In the genomic region with DNA sequence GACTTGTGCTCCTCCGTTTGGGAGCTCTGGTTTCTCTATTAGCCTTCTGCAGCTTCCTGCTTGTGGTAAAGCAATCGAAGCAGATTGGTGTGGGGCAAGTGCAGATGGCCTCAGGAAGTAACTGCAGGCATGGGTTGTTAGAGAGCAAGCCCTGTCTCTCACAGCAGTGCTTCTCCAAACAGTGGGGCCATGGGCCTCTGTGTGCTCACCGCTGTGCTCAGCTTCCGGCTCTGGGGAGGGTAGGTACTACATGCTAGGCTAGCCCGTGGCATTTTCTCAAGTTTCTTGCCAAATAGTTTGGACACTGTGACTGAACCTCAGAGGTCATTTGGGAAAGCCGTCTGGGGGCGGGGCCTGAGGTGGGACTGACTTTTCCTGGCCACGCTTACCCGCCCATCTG, we compare ENCODE assay signal across 8 mouse cellular contexts. TPM values are rescaled to one million over a fixed set of nuclear protein-coding genes. Genes with fewer than 3 reads are reported as not detected.
A peak's percentile ranks its signal among the peaks of the same experiment; 100 is the strongest.
DNase-seq lines count a peak whose midpoint lies in the region; TF ChIP-seq lines count a peak whose summit lies in the region.

No protein-coding gene starts in this region.

- H3K27me3 ChIP-seq in kidney, adult 2 months (replicated peaks; ENCODE audit: control insufficient read depth, insufficient read depth, low read length) = no peaks in the 10 kb centered on the region

- TF ChIP-seq CTCF in kidney, adult 2 months (conservative IDR thresholded peaks at IDR 0.05; ENCODE audit: insufficient read depth, insufficient read length, low read depth, low read length) = peak; percentile 27; the same call in 1 of the 2 replicates

- H3K4me3 ChIP-seq in kidney, adult 2 months (ENCODE audit: insufficient read depth, low read depth, low read length) = no peak overlapping the region
- H3K4me3 ChIP-seq in macrophage (ENCODE audit: inconsistent target) = peak overlapping the region; percentile 8; the same call in 1 of the 2 replicates

- TF ChIP-seq POLR2A in kidney, adult 2 months (IDR thresholded peaks at IDR 0.05; ENCODE audit: low read depth, low read length) = no peak

- intact Hi-C loops in heart, postnatal 14 days (cut with DNase I) = loop anchor here (2.0 kb wide), 1 partner anchor 231 kb away; no protein-coding TSS in a partner anchor

- H3K36me3 ChIP-seq in kidney, adult 2 months (ENCODE audit: control insufficient read depth, insufficient read depth, low read length) = no peaks in the 10 kb centered on the region
- H3K36me3 ChIP-seq in macrophage (ENCODE audit: inconsistent target) = no peaks in the 10 kb centered on the region

- peak; percentile 71 for DNase-seq in kidney, adult 2 months
- DNase-seq in kidney, postnatal 10 days = no peak
- DNase-seq in adipocyte (ENCODE audit: low spot score) = peak; percentile 75
- peak; percentile 41 to 49 for DNase-seq in heart, postnatal 14 days
- DNase-seq in right cerebral cortex, postnatal 10 days (ENCODE audit: low spot score in 2 of 2) = no peak
- DNase-seq in Muller cell, postnatal 12 days (ENCODE audit: inconsistent ontology term) = no peak
- no peak for DNase-seq in testis, postnatal 10 days (ENCODE audit: low spot score)

- no peaks in the 10 kb centered on the region; the same call in 1 of the 2 replicates for H3K4me1 ChIP-seq in kidney, adult 2 months (ENCODE audit: control insufficient read depth, insufficient read depth, low read length)

- H3K79me2 ChIP-seq in macrophage (ENCODE audit: inconsistent target) = no peaks in the 10 kb centered on the region

- 48% methylated on average over 9 of the region's 9 CpGs for WGBS in kidney, adult 2 months
- WGBS in macrophage (ENCODE audit: missing documents) = 1% methylated on average over 9 of the region's 9 CpGs

- no peak overlapping the region for H3K27ac ChIP-seq in kidney, adult 2 months (ENCODE audit: insufficient read depth, low read depth, low read length)
- H3K27ac ChIP-seq in macrophage = peak overlapping the region; percentile 93

RNA-seq across cellular contexts. Expression of a gene that starts 9.4 kb away (rescaled TPM):
- polyA plus RNA-seq in kidney, adult 2 months (2012; rRNA removed) = 18.0 and 19.6 TPM in 2 replicates
- total RNA-seq in heart, postnatal 14 days (2021) = 10 to 100 TPM; 17.9 to 21.6 TPM
- total RNA-seq in macrophage (2018; cell fraction: chromatin; rRNA removed) = 10 to 100 TPM in 20 of 26 experiments, 1 to 10 TPM in 6; 7.0 to 27.6 (median 17.2) TPM
- 10 to 100 TPM in 24 of 26 experiments, 1 to 10 TPM in 2; 7.8 to 33.7 (median 21.0) TPM for total RNA-seq in macrophage (2018; cell fraction: cytosol; rRNA removed)
- 10 to 100 TPM in 24 of 26 experiments, 1 to 10 TPM in 2; 6.3 to 35.2 (median 17.9) TPM for total RNA-seq in macrophage (2018; cell fraction: nucleus; rRNA removed)
- 13.3 to 17.5 TPM (median 13.4 TPM) in 3 replicates for polyA plus RNA-seq in macrophage (2018)

RNA-seq across cellular contexts. Expression of a gene that starts 10.6 kb away (rescaled TPM):
- polyA plus RNA-seq in kidney, adult 2 months (2012; rRNA removed) = 0.11 and 0.14 TPM in 2 replicates
- 1 to 10 TPM in 1 of 2 experiments, under 1 TPM in 1; 0.72 to 2.2 TPM for total RNA-seq in heart, postnatal 14 days (2021)
- total RNA-seq in macrophage (2018; cell fraction: chromatin; rRNA removed) = 1 to 10 TPM in 20 of 26 experiments, under 1 TPM in 6; 0.25 to 5.5 (median 2.3) TPM
- 1 to 10 TPM in 22 of 26 experiments, under 1 TPM in 4; 0.57 to 2.4 (median 1.4) TPM for total RNA-seq in macrophage (2018; cell fraction: cytosol; rRNA removed)
- total RNA-seq in macrophage (2018; cell fraction: nucleus; rRNA removed) = 10 to 100 TPM in 1 of 26 experiments, 1 to 10 TPM in 23, under 1 TPM in 2; 0.58 to 22.6 (median 1.7) TPM
- 0.70 to 13.4 TPM (median 2.2 TPM) in 3 replicates for polyA plus RNA-seq in macrophage (2018)

RNA-seq across cellular contexts. Expression of a gene that starts 54.8 kb away (rescaled TPM):
- polyA plus RNA-seq in kidney, adult 2 months (2012; rRNA removed) = 8.7 and 9.9 TPM in 2 replicates
- total RNA-seq in heart, postnatal 14 days (2021) = 10 to 100 TPM in 1 of 2 experiments, 1 to 10 TPM in 1; 8.2 to 10.6 TPM
- 10 to 100 TPM in 23 of 26 experiments, 1 to 10 TPM in 3; 7.3 to 30.5 (median 19.3) TPM for total RNA-seq in macrophage (2018; cell fraction: chromatin; rRNA removed)
- 10 to 100 TPM; 15.1 to 25.6 (median 21.0) TPM for total RNA-seq in macrophage (2018; cell fraction: cytosol; rRNA removed)
- 10 to 100 TPM; 13.2 to 33.3 (median 22.7) TPM for total RNA-seq in macrophage (2018; cell fraction: nucleus; rRNA removed)
- polyA plus RNA-seq in macrophage (2018) = 11.1 to 18.1 TPM (median 11.5 TPM) in 3 replicates

Comparison
In these comparisons a context has a peak if more than half of its experiments do, and no peak if none do; other contexts are left out.
1. DNase-seq: peak in kidney, adult 2 months (single experiment), adipocyte (single experiment) and heart, postnatal 14 days (2 of 2); none in kidney, postnatal 10 days (single experiment), right cerebral cortex, postnatal 10 days (0 of 2), Muller cell, postnatal 12 days (single experiment) and testis, postnatal 10 days (single experiment).